Mouse (Mus musculus) neural tube, embryonic 13.5 days (tissue): ENCODE data around the gene Scly. TPM values are rescaled to one million over a fixed set of nuclear protein-coding genes. Genes with fewer than 3 reads are reported as not detected.

Source experiments
- ATAC-seq: fragments of 200-750 bp; cut with Nextera tagmentation; 2 replicates; pipeline ENCODE4 v1.8.0; 2017; ENCODE audit warnings: low read depth, mild to moderate bottlenecking, moderate TSS enrichment, moderate library complexity
- H3K27ac ChIP-seq: fragments of 300-500 bp; sonication (generic); replicated peaks from 2 replicates; pipeline ENCODE4 v1.5.1; 2015; ENCODE audit warnings: moderate library complexity, mild to moderate bottlenecking, inconsistent platforms
- H3K27me3 ChIP-seq: fragments of 300-500 bp; sonication (generic); 2 replicates; pipeline ENCODE4 v1.6.1; 2015; ENCODE audit warnings: mild to moderate bottlenecking, inconsistent platforms
- H3K36me3 ChIP-seq: fragments of 300-500 bp; sonication (generic); 2 replicates; pipeline ENCODE4 v1.6.1; 2015; ENCODE audit warnings: mild to moderate bottlenecking, inconsistent platforms
- H3K4me1 ChIP-seq: fragments of 300-500 bp; sonication (generic); replicated peaks from 2 replicates; pipeline ENCODE4 v1.6.1; 2015; ENCODE audit warnings: inconsistent platforms
- H3K4me2 ChIP-seq: fragments of 300-500 bp; sonication (generic); 2 replicates; pipeline ENCODE4 v1.6.1; 2015; ENCODE audit warnings: inconsistent platforms, mild to moderate bottlenecking, moderate library complexity
- H3K4me3 ChIP-seq: fragments of 300-500 bp; sonication (generic); 2 replicates; pipeline ENCODE4 v1.5.1; 2015; ENCODE audit warnings: mild to moderate bottlenecking, inconsistent platforms
- H3K9ac ChIP-seq: fragments of 300-500 bp; sonication (generic); 2 replicates; pipeline ENCODE4 v1.6.1; 2015; ENCODE audit warnings: moderate library complexity, mild to moderate bottlenecking, inconsistent platforms
- H3K9me3 ChIP-seq: fragments of 300-500 bp; sonication (generic); 2 replicates; pipeline ENCODE4 v1.6.1; 2016; ENCODE audit warnings: inconsistent platforms
- WGBS: fragments of 180-500 bp; shearing (Covaris S2); methylation state at CpG from one replicate; pipeline ENCODE4 v1.1.7; 2015; 5-methylcytosine and 5-hydroxymethylcytosine counted together
- polyA plus RNA-seq: library from polyadenylated mRNA; unstranded; fragments of >200 nt; fragmentation: Nextera tagmentation; extraction: Ambion mirVana; gene quantifications from 2 replicates; pipeline ENCODE4 v1.2.1, GENCODE M21; 2015

The Scly gene
- polyA plus RNA-seq, 1 experiment from 2014 or later, result 12.8 TPM

DNA sequence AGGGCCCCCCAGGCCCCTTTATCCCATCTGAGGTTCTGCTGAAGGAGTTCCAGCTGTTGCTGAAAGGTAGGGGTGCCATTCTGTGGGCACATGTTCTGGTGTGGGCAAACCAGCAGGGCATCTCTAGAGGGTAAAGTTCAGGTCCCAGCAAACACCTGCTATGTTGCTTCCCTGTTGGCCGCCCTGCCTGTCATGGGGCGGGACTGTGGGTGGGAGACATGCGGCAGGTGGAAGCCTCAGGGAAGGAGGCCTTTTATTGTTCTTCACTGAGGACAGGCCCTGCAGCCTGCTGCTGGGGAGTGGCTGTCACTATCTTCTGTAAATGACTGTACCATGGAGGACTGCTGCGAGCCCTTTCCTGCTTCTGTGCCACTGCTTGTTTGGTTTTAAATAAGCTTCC, 71.3 kb downstream of the Scly start:
- Histone ChIP-seq H3K4me1 (peaks cover 11% of the 10 kb centered on the region), H3K27me3 (peaks cover 32% of the 10 kb centered on the region), H3K9me3 (0 out of 2 replicates have a peak, but pooled peaks cover 2% of the 10 kb centered on the region), H3K27ac (no peak overlapping the region), H3K4me2 (no peak overlapping the region), H3K36me3 (peaks cover 46% of the 10 kb centered on the region), H3K9ac (no peak overlapping the region), H3K4me3 (no peak overlapping the region)
- 79% methylated on average over 4 of the region's 4 CpGs for WGBS
- ATAC-seq, result no peak

DNA sequence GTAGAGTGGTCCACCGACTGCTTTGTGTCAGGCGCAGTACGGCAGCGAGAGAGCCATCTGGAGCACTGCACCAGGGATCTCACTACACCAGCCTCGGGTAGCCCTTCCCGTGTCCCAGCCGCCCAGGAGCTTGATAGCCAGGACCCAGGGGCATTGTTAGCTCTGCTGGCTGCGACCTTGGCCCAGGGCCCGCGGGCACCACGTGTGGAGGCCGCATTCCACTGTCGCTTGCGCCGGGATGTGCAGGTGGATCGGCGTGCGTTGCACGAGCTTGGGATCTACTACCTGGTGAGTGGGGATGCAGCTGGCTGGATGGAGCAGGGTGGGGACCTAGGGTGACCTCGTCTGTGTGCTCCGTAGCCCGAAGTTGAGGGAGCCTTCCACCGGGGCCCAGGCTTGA, 71.9 kb downstream of the Scly start:
- Histone ChIP-seq H3K4me2 (no peak overlapping the region), H3K36me3 (peaks cover 53% of the 10 kb centered on the region), H3K27ac (no peak overlapping the region), H3K4me1 (peaks cover 11% of the 10 kb centered on the region), H3K4me3 (no peak overlapping the region), H3K9me3 (no peaks in the 10 kb centered on the region), H3K9ac (no peak overlapping the region), H3K27me3 (peaks cover 30% of the 10 kb centered on the region)
- WGBS, result 80% methylated on average over 23 of the region's 23 CpGs
- ATAC-seq, result no peak

Other genes starting within 250 kb of the Scly start
- 0.21 and 0.29 TPM in 2 replicates for gene Rbm44, start 153.2 kb upstream of the Scly start, polyA plus RNA-seq
- 2.7 and 3.2 TPM in 2 replicates for gene Ramp1, start 118.5 kb upstream of the Scly start, polyA plus RNA-seq
- gene Ube2f, start 48.0 kb upstream of the Scly start, polyA plus RNA-seq, result 67.7 and 68.8 TPM in 2 replicates
- gene Espnl, start 23.7 kb downstream of the Scly start, polyA plus RNA-seq, result 0.06 and 0.24 TPM in 2 replicates
- gene Klhl30, start 52.7 kb downstream of the Scly start, polyA plus RNA-seq, result 0.25 and 0.37 TPM in 2 replicates
- gene Erfe, start 68.1 kb downstream of the Scly start, polyA plus RNA-seq, result 0.26 and 0.47 TPM in 2 replicates
- gene Ilkap, start 100.5 kb downstream of the Scly start, polyA plus RNA-seq, result 138 and 141 TPM in 2 replicates
- gene Hes6, start 115.7 kb downstream of the Scly start, polyA plus RNA-seq, result 146 and 163 TPM in 2 replicates
- gene Per2, start 161.0 kb downstream of the Scly start, polyA plus RNA-seq, result 3.3 and 4.1 TPM in 2 replicates
- 9.2 and 10.4 TPM in 2 replicates for gene Traf3ip1, start 196.3 kb downstream of the Scly start, polyA plus RNA-seq
- 12.1 and 13.6 TPM in 2 replicates for gene Asb1, start 242.2 kb downstream of the Scly start, polyA plus RNA-seq